Mouse (Mus musculus) myocyte (in vitro differentiated cells): ENCODE results near the gene Atxn7.

Source experiments
- POLR2A ChIP-seq: IDR thresholded peaks from one replicate; pipeline ENCODE4 v1.6.1; 2011; ENCODE audit warnings: low read depth, mild to moderate bottlenecking, control low read depth, moderate library complexity; ENCODE audit not compliant: insufficient read length
- TCF3 ChIP-seq: IDR thresholded peaks from one replicate; pipeline ENCODE4 v1.6.1; 2011; ENCODE audit warnings: low read depth, control low read depth; ENCODE audit not compliant: insufficient read length

GRCm38 (mm10) chr14:13967607-13968006 lies 6.4 kb downstream of the Atxn7 start:
- TF ChIP-seq POLR2A (no peak), TCF3 (no peak)
